Mouse (Mus musculus): ENCODE measurements around the gene Tmem161a. TPM values are rescaled to one million over a fixed set of nuclear protein-coding genes. Genes with fewer than 3 reads are reported as not detected.

Gene Tmem161a
- total and polyA plus RNA-seq, 2 experiments = 20.4 to 60.4 TPM

- H3K36me3 ChIP-seq (ENCODE audit: control insufficient read depth, insufficient read depth, low read length) = no peaks in the 10 kb centered on the region
- H3K27ac ChIP-seq (replicated peaks; ENCODE audit: insufficient read depth, low read depth, low read length) = 0 out of 2 replicates have a peak overlapping the region, but pooled peaks have one; percentile 6
- H3K4me3 ChIP-seq (ENCODE audit: insufficient read depth, low read depth, low read length) = no peak overlapping the region
- no peaks in the 10 kb centered on the region for H3K79me2 ChIP-seq (ENCODE audit: control insufficient read depth, insufficient read depth, low read length)
- H3K4me1 ChIP-seq (ENCODE audit: control insufficient read depth, insufficient read depth, low read length) = peaks cover 38% of the 10 kb centered on the region
- no peak for DNase-seq (ENCODE audit: extremely low read depth, low read depth, low spot score)
- no peak overlapping the region for H3K9ac ChIP-seq (ENCODE audit: low read depth, low read length)
- TF ChIP-seq CTCF (IDR thresholded peaks at IDR 0.05; ENCODE audit: low read depth, low read length) (no peak), POLR2A (IDR thresholded peaks at IDR 0.05; ENCODE audit: extremely low read depth, insufficient read depth, low read length) (no peak)
- H3K27me3 ChIP-seq (ENCODE audit: control insufficient read depth, insufficient read depth, low read length) = no peaks in the 10 kb centered on the region
These were observed 45.3 kb downstream of the Tmem161a start for GRCm38 (mm10) chr8:70217441-70217840.

- H3K27me3 ChIP-seq (ENCODE audit: control insufficient read depth, insufficient read depth, low read length) = no peaks in the 10 kb centered on the region
- peaks cover 36% of the 10 kb centered on the region for H3K4me1 ChIP-seq (ENCODE audit: control insufficient read depth, insufficient read depth, low read length)
- H3K79me2 ChIP-seq (ENCODE audit: control insufficient read depth, insufficient read depth, low read length) = no peaks in the 10 kb centered on the region
- 32% methylated on average over 5 of the region's 5 CpGs for WGBS
- peak; percentile 80 for DNase-seq (ENCODE audit: extremely low read depth, low read depth, low spot score)
- no peak overlapping the region for H3K9ac ChIP-seq (ENCODE audit: low read depth, low read length)
- H3K27ac ChIP-seq (replicated peaks; ENCODE audit: insufficient read depth, low read depth, low read length) = peak overlapping the region; percentile 30
- no peaks in the 10 kb centered on the region for H3K36me3 ChIP-seq (ENCODE audit: control insufficient read depth, insufficient read depth, low read length)
- TF ChIP-seq CTCF (IDR thresholded peaks at IDR 0.05; ENCODE audit: low read depth, low read length) = no peak
- no peak for TF ChIP-seq POLR2A (IDR thresholded peaks at IDR 0.05; ENCODE audit: extremely low read depth, insufficient read depth, low read length)
- H3K4me3 ChIP-seq (ENCODE audit: insufficient read depth, low read depth, low read length) = no peak overlapping the region
These were observed 47.0 kb downstream of the Tmem161a start for GRCm38 (mm10) chr8:70219107-70219684.

- 18% methylated on average over 8 of the region's 8 CpGs for WGBS
- peak; percentile 73 for DNase-seq (ENCODE audit: extremely low read depth, low read depth, low spot score)
- Histone ChIP-seq H3K36me3 (ENCODE audit: control insufficient read depth, insufficient read depth, low read length) (no peaks in the 10 kb centered on the region), H3K4me1 (ENCODE audit: control insufficient read depth, insufficient read depth, low read length) (peaks cover 36% of the 10 kb centered on the region), H3K27ac (replicated peaks; ENCODE audit: insufficient read depth, low read depth, low read length) (peak overlapping the region; percentile 70), H3K79me2 (ENCODE audit: control insufficient read depth, insufficient read depth, low read length) (no peaks in the 10 kb centered on the region), H3K27me3 (ENCODE audit: control insufficient read depth, insufficient read depth, low read length) (no peaks in the 10 kb centered on the region), H3K9ac (ENCODE audit: low read depth, low read length) (no peak overlapping the region), H3K4me3 (ENCODE audit: insufficient read depth, low read depth, low read length) (no peak overlapping the region)
- no peak for TF ChIP-seq CTCF (IDR thresholded peaks at IDR 0.05; ENCODE audit: low read depth, low read length)
- TF ChIP-seq POLR2A (IDR thresholded peaks at IDR 0.05; ENCODE audit: extremely low read depth, insufficient read depth, low read length) = no peak
These were observed 48.2 kb downstream of the Tmem161a start for GRCm38 (mm10) chr8:70220236-70220840.

DNA sequence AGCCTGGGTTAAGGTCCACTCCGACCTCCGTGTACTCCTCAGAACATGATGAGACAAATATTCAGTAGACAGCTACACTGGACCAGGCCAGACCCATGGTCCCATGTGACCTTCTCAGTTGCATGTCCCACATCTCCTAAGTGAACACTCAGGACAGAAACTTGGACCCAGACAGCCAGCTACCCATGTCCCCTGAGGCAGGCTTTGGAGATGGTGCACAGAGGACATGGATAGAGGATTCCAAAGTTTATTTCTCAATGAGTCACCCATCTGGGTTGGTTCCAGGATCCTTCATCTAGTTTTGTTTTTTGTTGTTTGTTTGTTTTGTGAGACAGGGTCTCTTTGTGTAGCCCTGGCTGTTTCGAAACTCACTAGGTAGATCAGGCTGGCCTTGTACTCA, 48.8 kb downstream of the Tmem161a start:
- Histone ChIP-seq H3K27me3 (ENCODE audit: control insufficient read depth, insufficient read depth, low read length) (no peaks in the 10 kb centered on the region), H3K79me2 (ENCODE audit: control insufficient read depth, insufficient read depth, low read length) (no peaks in the 10 kb centered on the region), H3K27ac (replicated peaks; ENCODE audit: insufficient read depth, low read depth, low read length) (peak overlapping the region; percentile 70), H3K4me1 (ENCODE audit: control insufficient read depth, insufficient read depth, low read length) (peaks cover 36% of the 10 kb centered on the region), H3K36me3 (ENCODE audit: control insufficient read depth, insufficient read depth, low read length) (no peaks in the 10 kb centered on the region), H3K4me3 (ENCODE audit: insufficient read depth, low read depth, low read length) (no peak overlapping the region), H3K9ac (ENCODE audit: low read depth, low read length) (no peak overlapping the region)
- DNase-seq (ENCODE audit: extremely low read depth, low read depth, low spot score) = peak; percentile 85
- 31% methylated on average over 3 of the region's 3 CpGs for WGBS
- TF ChIP-seq CTCF (IDR thresholded peaks at IDR 0.05; ENCODE audit: low read depth, low read length) = no peak
- no peak for TF ChIP-seq POLR2A (IDR thresholded peaks at IDR 0.05; ENCODE audit: extremely low read depth, insufficient read depth, low read length)

- no peaks in the 10 kb centered on the region for H3K79me2 ChIP-seq (ENCODE audit: control insufficient read depth, insufficient read depth, low read length)
- H3K27ac ChIP-seq (replicated peaks; ENCODE audit: insufficient read depth, low read depth, low read length) = no peak overlapping the region
- no peak for DNase-seq (ENCODE audit: extremely low read depth, low read depth, low spot score)
- TF ChIP-seq CTCF (IDR thresholded peaks at IDR 0.05; ENCODE audit: low read depth, low read length) = no peak
- TF ChIP-seq POLR2A (IDR thresholded peaks at IDR 0.05; ENCODE audit: extremely low read depth, insufficient read depth, low read length) = no peak
- H3K4me3 ChIP-seq (ENCODE audit: insufficient read depth, low read depth, low read length) = no peak overlapping the region
- WGBS = 96% methylated on average over 12 of the region's 12 CpGs
- no peak overlapping the region for H3K9ac ChIP-seq (ENCODE audit: low read depth, low read length)
- no peaks in the 10 kb centered on the region for H3K36me3 ChIP-seq (ENCODE audit: control insufficient read depth, insufficient read depth, low read length)
- peaks cover 32% of the 10 kb centered on the region for H3K4me1 ChIP-seq (ENCODE audit: control insufficient read depth, insufficient read depth, low read length)
- no peaks in the 10 kb centered on the region for H3K27me3 ChIP-seq (ENCODE audit: control insufficient read depth, insufficient read depth, low read length)
These were observed 49.9 kb downstream of the Tmem161a start for GRCm38 (mm10) chr8:70222041-70222440.

GRCm38 (mm10) chr8:70223341-70223740, 51.2 kb downstream of the Tmem161a start:
- Histone ChIP-seq H3K9ac (ENCODE audit: low read depth, low read length) (no peak overlapping the region), H3K79me2 (ENCODE audit: control insufficient read depth, insufficient read depth, low read length) (no peaks in the 10 kb centered on the region), H3K36me3 (ENCODE audit: control insufficient read depth, insufficient read depth, low read length) (no peaks in the 10 kb centered on the region), H3K27ac (replicated peaks; ENCODE audit: insufficient read depth, low read depth, low read length) (no peak overlapping the region), H3K4me3 (ENCODE audit: insufficient read depth, low read depth, low read length) (no peak overlapping the region), H3K4me1 (ENCODE audit: control insufficient read depth, insufficient read depth, low read length) (peaks cover 32% of the 10 kb centered on the region), H3K27me3 (ENCODE audit: control insufficient read depth, insufficient read depth, low read length) (no peaks in the 10 kb centered on the region)
- peak; percentile 92 for TF ChIP-seq CTCF (IDR thresholded peaks at IDR 0.05; ENCODE audit: low read depth, low read length)
- no peak for TF ChIP-seq POLR2A (IDR thresholded peaks at IDR 0.05; ENCODE audit: extremely low read depth, insufficient read depth, low read length)
- peak; percentile 72 for DNase-seq (ENCODE audit: extremely low read depth, low read depth, low spot score)
- 13% methylated on average over 6 of the region's 6 CpGs for WGBS
